Mouse (Mus musculus): Measurements from ENCODE around the gene Dnm2.

- TF ChIP-seq CTCF (IDR thresholded peaks at IDR 0.05; ENCODE audit: borderline replicate concordance, control insufficient read depth, extremely low read depth, insufficient read depth, low read length, poor library complexity) (no peak), POLR2A (IDR thresholded peaks at IDR 0.05; ENCODE audit: control insufficient read depth, extremely low read depth, insufficient read depth, low read length, poor library complexity) (no peak)
These were observed 32.0 kb upstream of the Dnm2 start for GRCm38 (mm10) chr9:21392646-21393175.
